Mouse (Mus musculus) stomach, embryonic 14.5 days (tissue): ENCODE results near the gene Pex13. TPM values are rescaled to one million over a fixed set of nuclear protein-coding genes. Genes with fewer than 3 reads are reported as not detected.

Experiments
- ATAC-seq: fragments of 200-750 bp; cut with Nextera tagmentation; 2 replicates; pipeline ENCODE4 v1.8.0; 2017; ENCODE audit warnings: low read depth, moderate TSS enrichment; ENCODE audit not compliant: insufficient number of reproducible peaks, insufficient read depth, low FRiP score
- H3K27ac ChIP-seq: fragments of 300-500 bp; sonication (generic); 2 replicates; pipeline ENCODE4 v1.5.1; 2014; ENCODE audit warnings: mild to moderate bottlenecking, low read length, moderate library complexity, mixed read lengths
- H3K27me3 ChIP-seq: fragments of 300-500 bp; sonication (generic); 2 replicates; pipeline ENCODE4 v1.6.1; 2014; ENCODE audit warnings: low read length, control low read depth, mixed read lengths; ENCODE audit not compliant: control insufficient read depth, insufficient read depth
- H3K36me3 ChIP-seq: fragments of 300-500 bp; sonication (generic); 2 replicates; pipeline ENCODE4 v1.6.1; 2014; ENCODE audit warnings: mild to moderate bottlenecking, control low read depth, low read length, moderate library complexity, mixed read lengths; ENCODE audit not compliant: control insufficient read depth, insufficient read depth
- H3K4me1 ChIP-seq: fragments of 300-500 bp; sonication (generic); 2 replicates; pipeline ENCODE4 v1.6.1; 2014; ENCODE audit warnings: low read length, control low read depth, mixed read lengths; ENCODE audit not compliant: control insufficient read depth, insufficient read depth
- H3K4me2 ChIP-seq: fragments of 300-500 bp; sonication (generic); replicated peaks from 2 replicates; pipeline ENCODE4 v1.6.1; 2014; ENCODE audit warnings: low read depth, low read length, control low read depth
- H3K4me3 ChIP-seq: fragments of 300-500 bp; sonication (generic); 2 replicates; pipeline ENCODE4 v1.5.1; 2014; ENCODE audit warnings: low read depth, low read length, control low read depth
- H3K9ac ChIP-seq: fragments of 300-500 bp; sonication (generic); replicated peaks from 2 replicates; pipeline ENCODE4 v1.6.1; 2014; ENCODE audit warnings: low read depth, mild to moderate bottlenecking, control low read depth, low read length, moderate library complexity, mixed read lengths
- H3K9me3 ChIP-seq: fragments of 300-500 bp; sonication (generic); 2 replicates; pipeline ENCODE4 v1.6.1; 2016; ENCODE audit warnings: low read depth, low read length, control low read depth; ENCODE audit not compliant: control insufficient read depth
- WGBS: fragments of 180-500 bp; shearing (Covaris S2); extraction: QIAGEN DNeasy Blood & Tissue Kit; methylation state at CpG from one replicate; pipeline ENCODE4 v1.1.7; 2014; 5-methylcytosine and 5-hydroxymethylcytosine counted together
- polyA plus RNA-seq: library from polyadenylated mRNA; unstranded; fragments of >200 nt; fragmentation: Nextera tagmentation; extraction: Ambion mirVana; gene quantifications from 2 replicates; pipeline ENCODE4 v1.2.1, GENCODE M21; 2014

The Pex13 gene
- polyA plus RNA-seq = 28.8 and 35.2 TPM in 2 replicates

- peak within 1 kb of the TSS; percentile 94 for H3K27ac ChIP-seq
- no peaks in the 10 kb centered on the region for H3K27me3 ChIP-seq
- H3K9ac ChIP-seq = peak within 1 kb of the TSS; percentile 75
- peak within 1 kb of the TSS; percentile 71 for H3K4me3 ChIP-seq
- no peaks in the 10 kb centered on the region for H3K9me3 ChIP-seq
- 0 out of 2 replicates have a peak, but pooled peaks cover 3% of the 10 kb centered on the region for H3K36me3 ChIP-seq
- under 1% methylated on average over 49 of the region's 49 CpGs for WGBS
- peak; percentile 98 for ATAC-seq
- peak within 1 kb of the TSS; percentile 62 for H3K4me2 ChIP-seq
- H3K4me1 ChIP-seq = no peaks in the 10 kb centered on the region
Observed at GRCm38 (mm10) chr11:23665798-23666501, at the start of gene Pex13. Gene Pex13, minus strand, starts transcription at chr11:23665959.

DNA sequence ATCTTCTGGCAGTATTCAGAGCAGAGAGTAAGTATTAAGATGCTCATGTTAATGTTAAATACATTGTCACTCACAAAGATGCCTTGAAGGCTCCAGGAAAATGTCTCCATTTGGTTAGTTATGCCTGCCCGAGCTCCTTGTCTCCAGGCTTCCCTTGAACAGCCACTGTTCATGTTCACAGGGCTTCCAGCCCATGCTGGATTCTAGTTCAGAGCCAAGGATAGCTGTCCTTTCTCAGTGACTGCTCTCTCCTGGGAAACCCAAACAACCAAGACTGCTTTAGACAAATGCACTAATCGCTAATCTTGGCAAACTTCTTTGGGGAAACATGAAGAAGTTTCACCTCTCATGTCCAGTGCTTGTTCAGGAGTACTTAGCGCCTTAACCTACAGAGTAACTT, 46.5 kb upstream of the Pex13 start:
- Histone ChIP-seq H3K4me2 (no peak overlapping the region), H3K4me1 (no peaks in the 10 kb centered on the region), H3K9ac (no peak overlapping the region), H3K36me3 (peaks cover 44% of the 10 kb centered on the region), H3K4me3 (no peak overlapping the region), H3K9me3 (no peaks in the 10 kb centered on the region), H3K27ac (no peak overlapping the region), H3K27me3 (no peaks in the 10 kb centered on the region)
- no peak for ATAC-seq
- WGBS = 93% methylated on average over 3 of the region's 3 CpGs

- Histone ChIP-seq H3K27me3 (no peaks in the 10 kb centered on the region), H3K36me3 (peaks cover 22% of the 10 kb centered on the region), H3K4me1 (peaks cover 3% of the 10 kb centered on the region; the same call in 1 of the 2 replicates), H3K27ac (no peak overlapping the region), H3K9ac (no peak overlapping the region), H3K4me3 (no peak overlapping the region), H3K4me2 (no peak overlapping the region), H3K9me3 (no peaks in the 10 kb centered on the region)
- 86% methylated on average over 7 of the region's 7 CpGs for WGBS
- ATAC-seq = no peak
Observed at GRCm38 (mm10) chr11:23704604-23705294, 39.0 kb upstream of the Pex13 start.

DNA sequence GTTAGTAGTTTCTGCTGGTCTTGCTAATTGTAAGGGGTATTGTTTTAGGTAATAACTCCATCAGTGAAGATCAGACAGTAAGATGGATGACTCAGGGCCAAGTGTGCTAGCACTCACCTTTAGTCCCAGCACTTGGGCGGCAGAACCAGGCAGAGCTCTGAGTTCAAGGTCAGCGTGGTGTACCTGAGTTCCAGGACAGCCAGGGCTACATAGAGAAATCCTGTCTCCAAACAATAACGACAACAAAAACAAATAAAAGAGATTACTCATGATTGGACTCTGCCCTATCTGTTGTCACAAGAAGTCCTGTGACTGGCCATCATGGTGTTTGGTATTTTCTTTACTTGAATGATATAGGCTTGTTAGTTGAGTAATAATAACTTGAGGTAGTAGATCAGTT, 36.1 kb upstream of the Pex13 start:
- no peak for ATAC-seq
- 86% methylated on average over 3 of the region's 3 CpGs for WGBS

DNA sequence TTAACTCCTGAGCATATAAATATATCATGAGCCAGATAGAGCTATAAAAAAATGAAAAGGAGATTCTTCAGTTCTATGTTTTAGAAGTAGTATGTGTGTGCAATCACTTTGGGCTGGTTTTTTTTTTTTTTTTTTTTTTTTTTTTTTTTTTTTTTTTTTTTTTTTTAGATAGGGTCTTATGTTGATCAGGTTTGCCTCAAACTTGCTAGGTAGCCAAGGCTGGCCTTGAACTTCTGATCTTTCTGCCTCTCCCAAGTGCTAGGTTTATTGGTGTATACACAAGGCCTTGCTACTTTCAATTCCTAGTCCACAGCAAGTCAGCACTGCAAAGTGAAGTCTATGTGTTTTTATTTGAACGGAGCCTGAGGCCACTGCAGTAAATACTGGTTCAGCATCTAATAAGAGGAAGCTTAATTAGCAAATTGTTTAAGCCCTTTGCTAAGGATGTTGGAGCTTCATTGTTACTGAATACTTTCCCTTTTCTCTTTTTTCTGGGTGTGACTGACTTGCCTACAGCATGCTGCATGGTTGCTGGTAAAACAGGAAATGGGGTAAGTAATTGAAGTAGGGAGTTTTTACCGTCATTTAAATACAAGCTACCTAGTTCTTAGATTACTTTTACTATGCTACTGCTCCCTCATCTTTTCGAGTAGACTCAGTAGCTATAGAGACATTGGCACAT, 33.8 kb upstream of the Pex13 start:
- Histone ChIP-seq H3K9me3 (no peaks in the 10 kb centered on the region), H3K27me3 (no peaks in the 10 kb centered on the region), H3K9ac (no peak overlapping the region), H3K4me1 (peaks cover 3% of the 10 kb centered on the region; the same call in 1 of the 2 replicates), H3K36me3 (peaks cover 5% of the 10 kb centered on the region), H3K4me2 (no peak overlapping the region), H3K4me3 (no peak overlapping the region), H3K27ac (no peak overlapping the region)
- no peak for ATAC-seq
- 58% methylated on average over 3 of the region's 3 CpGs for WGBS

More for the DNA sequence above, 36.1 kb upstream of the Pex13 start:
- Histone ChIP-seq H3K4me1 (peaks cover 3% of the 10 kb centered on the region; the same call in 1 of the 2 replicates), H3K4me3 (no peak overlapping the region), H3K27ac (no peak overlapping the region), H3K9ac (no peak overlapping the region), H3K36me3 (peaks cover 5% of the 10 kb centered on the region), H3K27me3 (no peaks in the 10 kb centered on the region), H3K4me2 (no peak overlapping the region), H3K9me3 (no peaks in the 10 kb centered on the region)

DNA sequence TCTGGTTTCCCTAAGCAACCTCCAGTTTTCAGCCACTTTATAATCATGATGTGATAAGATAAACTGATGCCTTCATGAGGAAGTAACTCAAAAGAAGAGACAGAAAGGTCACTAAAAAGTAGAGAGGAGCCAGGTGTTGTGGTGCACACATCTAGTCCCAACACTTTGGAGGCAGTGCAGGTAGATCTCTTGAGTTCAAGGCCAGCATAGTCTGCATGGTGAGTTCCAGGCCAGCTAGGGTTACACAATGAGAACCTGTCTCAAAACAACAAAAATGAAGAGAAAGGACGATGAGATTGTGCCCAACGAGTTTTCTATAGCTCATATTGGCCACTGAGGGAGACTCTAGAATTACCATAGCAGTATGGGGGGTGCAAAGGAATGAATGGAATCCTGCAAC, 32.8 kb upstream of the Pex13 start:
- Histone ChIP-seq H3K36me3 (peaks cover 5% of the 10 kb centered on the region), H3K4me1 (peaks cover 3% of the 10 kb centered on the region; the same call in 1 of the 2 replicates), H3K4me3 (no peak overlapping the region), H3K27me3 (no peaks in the 10 kb centered on the region), H3K4me2 (no peak overlapping the region), H3K9ac (no peak overlapping the region), H3K27ac (no peak overlapping the region), H3K9me3 (no peaks in the 10 kb centered on the region)
- ATAC-seq = no peak
- 69% methylated on average over 2 of the region's 2 CpGs for WGBS

DNA sequence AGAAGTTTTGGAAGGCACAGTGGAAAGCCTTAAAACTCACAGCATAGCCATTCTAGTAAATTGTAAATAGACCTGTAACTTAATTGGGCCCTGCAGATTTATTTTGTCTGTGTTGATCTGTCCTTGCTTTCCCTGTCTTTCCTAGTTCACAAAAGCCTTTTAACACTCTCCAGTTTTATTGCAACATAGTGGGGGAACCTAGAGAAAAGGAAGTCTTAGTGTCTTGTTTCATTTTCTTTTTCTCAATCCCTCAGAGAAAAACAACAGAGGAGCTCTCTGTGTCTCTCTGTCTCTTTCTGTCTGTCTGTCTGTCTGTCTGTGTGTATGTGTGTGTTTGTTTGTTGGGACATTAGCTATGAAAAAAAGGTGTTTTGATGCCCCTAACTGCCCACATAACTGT, 30.1 kb upstream of the Pex13 start:
- Histone ChIP-seq H3K4me2 (no peak overlapping the region), H3K9ac (no peak overlapping the region), H3K27ac (no peak overlapping the region), H3K9me3 (no peaks in the 10 kb centered on the region), H3K36me3 (no peaks in the 10 kb centered on the region; the same call in 1 of the 2 replicates), H3K4me3 (no peak overlapping the region), H3K27me3 (no peaks in the 10 kb centered on the region), H3K4me1 (peaks cover 3% of the 10 kb centered on the region; the same call in 1 of the 2 replicates)
- no peak for ATAC-seq

- ATAC-seq = no peak
- no peaks in the 10 kb centered on the region for H3K27me3 ChIP-seq
- no peak overlapping the region for H3K4me2 ChIP-seq
- H3K36me3 ChIP-seq = no peaks in the 10 kb centered on the region
- no peak overlapping the region for H3K27ac ChIP-seq
- no peak overlapping the region for H3K9ac ChIP-seq
- no peaks in the 10 kb centered on the region for H3K4me1 ChIP-seq
- no peaks in the 10 kb centered on the region for H3K9me3 ChIP-seq
- H3K4me3 ChIP-seq = no peak overlapping the region
- 89% methylated on average over 2 of the region's 2 CpGs for WGBS
Observed at GRCm38 (mm10) chr11:23693286-23693685, 27.5 kb upstream of the Pex13 start.
